Mouse (Mus musculus): ENCODE measurements around the gene Nacc1. TPM values are rescaled to one million over a fixed set of nuclear protein-coding genes. Genes with fewer than 3 reads are reported as not detected.
"Not testable (repeated sequence)": the region's sequence is repeated elsewhere in the genome, so short reads cannot be mapped to it uniquely, and the experiment has no call there.

The Nacc1 gene
- polyA plus RNA-seq, 1 experiment from 2014 or later = 16.9 TPM

DNA sequence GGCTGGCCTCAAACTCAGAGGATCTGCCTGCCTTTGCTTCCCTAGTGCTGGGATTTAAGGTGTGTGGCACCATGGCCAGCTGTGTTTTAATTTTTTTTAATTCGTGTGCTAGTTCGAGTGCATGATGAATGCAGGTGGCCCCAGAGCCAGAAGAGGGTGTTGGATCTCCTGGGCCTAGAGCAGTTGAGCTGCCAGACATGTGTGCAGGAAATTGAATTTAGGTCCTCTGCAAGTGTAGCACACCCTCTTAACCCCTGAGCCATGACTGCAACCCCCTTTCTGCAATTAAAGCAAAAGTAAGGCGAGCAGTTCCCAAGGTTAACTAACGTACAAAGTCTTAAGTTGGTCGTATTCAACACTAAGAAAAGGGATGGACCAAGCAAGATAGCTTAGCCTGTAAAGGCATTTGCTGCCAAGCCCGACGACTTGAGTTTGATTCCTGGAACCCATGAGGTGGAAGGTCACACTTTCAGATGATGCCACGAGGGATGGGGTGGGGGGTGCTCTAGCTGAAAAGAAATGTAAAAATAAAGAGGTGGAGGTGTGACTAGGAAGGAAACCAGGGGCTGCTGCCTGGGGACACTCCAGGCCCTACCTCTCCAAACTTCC, 49.6 kb downstream of the Nacc1 start:
- H3K27me3 ChIP-seq = no peaks in the 10 kb centered on the region
- peak overlapping the region; percentile 57 for H3K4me3 ChIP-seq (replicated peaks)
- no peaks in the 10 kb centered on the region for H3K9me3 ChIP-seq
- 17% methylated on average over 8 of the region's 8 CpGs for WGBS
- peaks cover 58% of the 10 kb centered on the region for H3K4me1 ChIP-seq (replicated peaks)
- peak overlapping the region; percentile 99 for H3K27ac ChIP-seq
- peak overlapping the region; percentile 72 for H3K4me2 ChIP-seq
- no peaks in the 10 kb centered on the region for H3K36me3 ChIP-seq
- no peak for ATAC-seq (ENCODE audit: insufficient number of reproducible peaks, insufficient read depth, low FRiP score, low TSS enrichment, low read depth)
- peak overlapping the region; percentile 83 for H3K9ac ChIP-seq (replicated peaks)

DNA sequence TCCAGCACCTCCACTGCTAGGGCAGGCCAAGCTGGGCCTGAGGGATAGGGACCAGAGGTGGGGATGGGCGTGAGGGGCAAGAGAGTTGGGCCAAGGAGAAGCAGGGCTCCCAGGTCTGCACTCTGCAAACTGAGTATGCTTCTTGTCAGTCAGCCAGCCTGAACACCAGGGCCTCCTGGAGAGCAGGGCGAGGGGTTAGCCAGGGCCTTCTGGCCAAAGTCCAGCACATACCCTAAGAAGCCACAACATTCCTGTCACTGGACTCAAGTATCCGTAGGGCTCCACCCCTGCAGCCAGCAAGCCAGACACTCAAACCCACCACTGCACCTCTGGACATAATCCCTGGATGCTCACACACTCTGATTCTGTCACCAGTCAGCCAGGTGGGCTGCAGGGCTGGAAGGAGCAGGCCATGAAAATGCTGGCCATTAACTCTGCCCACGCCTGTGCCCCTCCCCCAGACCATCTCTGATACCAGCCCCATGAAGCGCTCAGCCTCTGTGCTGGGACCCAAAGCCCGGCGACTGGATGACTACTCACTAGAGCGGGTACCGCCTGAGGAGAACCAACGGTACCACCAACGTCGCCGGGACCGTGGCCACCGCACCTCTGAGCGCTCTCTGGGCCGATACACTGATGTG, 51.5 kb downstream of the Nacc1 start:
- no peaks in the 10 kb centered on the region for H3K36me3 ChIP-seq
- no peak for ATAC-seq (ENCODE audit: insufficient number of reproducible peaks, insufficient read depth, low FRiP score, low TSS enrichment, low read depth)
- 84% methylated on average over 17 of the region's 17 CpGs for WGBS
- H3K27me3 ChIP-seq = no peaks in the 10 kb centered on the region
- peaks cover 58% of the 10 kb centered on the region for H3K4me1 ChIP-seq (replicated peaks)
- H3K4me3 ChIP-seq (replicated peaks) = no peak overlapping the region
- peak overlapping the region; percentile 41; the same call in 1 of the 2 replicates for H3K27ac ChIP-seq
- H3K4me2 ChIP-seq = no peak overlapping the region
- H3K9me3 ChIP-seq = no peaks in the 10 kb centered on the region
- peak overlapping the region; percentile 12 for H3K9ac ChIP-seq (replicated peaks)

DNA sequence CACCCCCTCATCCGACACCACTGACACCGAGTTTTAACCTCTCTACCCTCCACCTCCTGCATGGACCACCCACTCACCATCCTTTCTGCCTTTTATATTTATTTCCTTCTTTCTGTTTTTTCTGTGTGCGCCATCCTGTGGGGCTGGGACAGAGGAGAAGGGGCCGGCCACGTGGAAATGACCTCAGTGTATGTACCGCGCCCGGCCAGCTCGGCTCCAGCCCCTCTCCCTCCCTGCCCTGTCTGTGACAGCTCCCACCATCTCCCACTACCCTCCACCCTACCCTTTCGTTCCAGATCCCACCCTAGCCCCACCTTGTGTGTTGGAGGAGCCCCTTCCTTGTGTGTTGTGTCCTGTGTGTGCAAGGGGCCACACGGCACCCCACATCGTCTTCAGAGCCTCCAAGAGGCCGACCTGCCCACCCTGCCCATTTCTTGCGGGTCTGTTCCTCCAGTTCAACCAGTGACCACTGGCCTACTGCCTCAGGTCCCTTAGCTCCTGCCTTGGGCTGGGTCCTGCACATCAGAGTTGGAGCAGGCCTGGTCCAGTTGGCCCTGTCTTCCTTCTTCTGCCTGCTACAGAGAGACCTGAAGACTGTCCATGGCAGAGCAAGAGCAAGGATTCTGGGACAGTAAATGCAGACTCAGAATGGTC, 52.1 kb downstream of the Nacc1 start:
- Histone ChIP-seq H3K4me2 (no peak overlapping the region), H3K4me1 (replicated peaks) (peaks cover 55% of the 10 kb centered on the region), H3K9ac (replicated peaks) (peak overlapping the region; percentile 51; the same call in 1 of the 2 replicates), H3K4me3 (replicated peaks) (no peak overlapping the region), H3K9me3 (no peaks in the 10 kb centered on the region), H3K36me3 (no peaks in the 10 kb centered on the region), H3K27me3 (no peaks in the 10 kb centered on the region), H3K27ac (peak overlapping the region; percentile 41; the same call in 1 of the 2 replicates)
- 70% methylated on average over 14 of the region's 14 CpGs for WGBS
- ATAC-seq (ENCODE audit: insufficient number of reproducible peaks, insufficient read depth, low FRiP score, low TSS enrichment, low read depth) = no peak

DNA sequence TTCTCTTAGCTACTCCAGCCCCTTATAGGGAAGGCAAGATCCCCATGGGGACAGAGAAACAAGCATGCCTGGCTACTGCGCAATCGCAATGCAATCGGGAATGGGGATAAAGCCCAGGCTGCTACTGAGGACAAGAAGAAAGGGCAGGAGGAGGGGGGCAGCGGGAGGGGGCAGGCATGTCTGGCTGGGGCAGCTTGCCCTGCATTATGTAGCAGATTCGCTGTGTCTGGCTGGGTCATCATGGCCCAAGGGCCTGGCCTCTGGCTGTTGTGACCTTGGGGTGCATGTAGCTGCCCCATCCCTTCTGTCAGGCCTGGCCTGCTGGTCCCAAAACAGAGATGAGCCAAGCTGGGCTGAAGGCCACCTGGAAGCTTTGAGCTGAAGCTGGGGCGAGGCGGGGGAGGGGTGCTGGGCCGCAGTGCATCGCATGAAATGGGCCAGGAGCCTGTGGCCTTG, 52.8 kb downstream of the Nacc1 start:
- Histone ChIP-seq H3K9ac (replicated peaks) (peak overlapping the region; percentile 51; the same call in 1 of the 2 replicates), H3K4me1 (replicated peaks) (peaks cover 50% of the 10 kb centered on the region), H3K9me3 (no peaks in the 10 kb centered on the region), H3K4me3 (replicated peaks) (no peak overlapping the region), H3K27ac (peak overlapping the region; percentile 69), H3K4me2 (no peak overlapping the region), H3K27me3 (no peaks in the 10 kb centered on the region), H3K36me3 (no peaks in the 10 kb centered on the region)
- WGBS = 36% methylated on average over 9 of the region's 9 CpGs
- ATAC-seq (ENCODE audit: insufficient number of reproducible peaks, insufficient read depth, low FRiP score, low TSS enrichment, low read depth) = no peak

DNA sequence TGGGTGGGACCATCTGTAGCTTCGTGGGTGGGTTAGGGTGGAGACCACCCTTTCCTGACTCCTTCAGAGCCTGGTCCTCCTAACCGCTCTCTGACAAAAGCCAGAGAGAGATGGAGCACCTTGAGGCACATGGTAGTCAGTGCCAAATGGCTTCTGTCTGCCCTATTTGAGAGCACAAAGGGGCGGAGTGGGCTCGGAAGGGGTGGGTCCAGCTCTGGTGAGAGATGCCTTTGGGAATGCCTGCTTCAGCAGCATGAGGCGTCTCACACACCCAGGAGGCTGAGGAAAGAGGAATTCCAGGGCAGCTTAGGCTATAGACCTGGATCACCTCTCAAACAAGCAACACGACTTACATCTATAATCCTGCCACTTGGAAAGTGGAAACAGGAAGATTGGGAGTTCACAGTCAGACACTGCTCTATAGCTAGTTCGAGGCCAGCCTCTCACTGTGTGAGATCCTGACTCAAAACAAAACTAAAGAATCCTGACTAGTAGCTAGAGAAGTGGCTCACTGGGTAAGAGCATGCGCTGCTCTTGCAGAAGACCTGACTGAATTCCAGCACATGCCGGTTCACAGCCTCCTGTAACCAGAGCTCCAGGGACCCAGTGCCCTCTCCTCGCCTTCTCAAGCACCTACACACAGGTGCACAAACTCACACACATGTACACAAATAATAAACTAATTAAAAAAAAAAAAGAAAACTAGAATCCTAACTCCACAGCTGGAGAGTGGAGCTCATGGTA, 53.6 kb downstream of the Nacc1 start:
- Histone ChIP-seq H3K9me3 (no peaks in the 10 kb centered on the region), H3K4me3 (replicated peaks) (no peak overlapping the region), H3K4me2 (no peak overlapping the region), H3K9ac (replicated peaks) (no peak overlapping the region), H3K4me1 (replicated peaks) (peaks cover 50% of the 10 kb centered on the region), H3K27ac (no peak overlapping the region), H3K36me3 (no peaks in the 10 kb centered on the region), H3K27me3 (no peaks in the 10 kb centered on the region)
- ATAC-seq (ENCODE audit: insufficient number of reproducible peaks, insufficient read depth, low FRiP score, low TSS enrichment, low read depth) = no peak
- 40% methylated on average over 10 of the region's 10 CpGs for whole genome bisulfite sequencing

DNA sequence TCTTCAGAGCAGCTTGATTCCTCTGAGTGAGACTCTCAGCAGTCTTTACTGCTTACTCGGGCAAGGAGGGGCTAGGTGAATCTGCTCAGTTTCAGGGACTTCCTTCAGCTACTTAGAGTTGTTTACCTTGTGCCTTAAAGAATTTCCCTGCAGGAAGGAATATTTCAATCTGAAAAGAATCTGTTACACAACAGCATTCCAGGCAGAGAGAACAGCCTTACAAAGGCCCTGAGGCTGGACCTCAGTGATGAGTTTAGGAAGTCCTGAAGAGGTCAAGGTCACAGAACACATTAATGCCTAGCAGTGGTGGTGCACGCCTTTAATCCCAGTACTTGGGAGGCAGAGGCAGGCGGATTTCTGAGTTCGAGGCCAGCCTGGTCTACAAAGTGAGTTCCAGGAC, 55.8 kb downstream of the Nacc1 start:
- Histone ChIP-seq H3K27me3 (no peaks in the 10 kb centered on the region), H3K36me3 (no peaks in the 10 kb centered on the region), H3K9ac (replicated peaks) (no peak overlapping the region), H3K27ac (no peak overlapping the region), H3K4me1 (replicated peaks) (peaks cover 33% of the 10 kb centered on the region), H3K9me3 (no peaks in the 10 kb centered on the region), H3K4me2 (no peak overlapping the region), H3K4me3 (replicated peaks) (no peak overlapping the region)
- no peak for ATAC-seq (ENCODE audit: insufficient number of reproducible peaks, insufficient read depth, low FRiP score, low TSS enrichment, low read depth)
- WGBS = 91% methylated on average over 4 of the region's 4 CpGs

DNA sequence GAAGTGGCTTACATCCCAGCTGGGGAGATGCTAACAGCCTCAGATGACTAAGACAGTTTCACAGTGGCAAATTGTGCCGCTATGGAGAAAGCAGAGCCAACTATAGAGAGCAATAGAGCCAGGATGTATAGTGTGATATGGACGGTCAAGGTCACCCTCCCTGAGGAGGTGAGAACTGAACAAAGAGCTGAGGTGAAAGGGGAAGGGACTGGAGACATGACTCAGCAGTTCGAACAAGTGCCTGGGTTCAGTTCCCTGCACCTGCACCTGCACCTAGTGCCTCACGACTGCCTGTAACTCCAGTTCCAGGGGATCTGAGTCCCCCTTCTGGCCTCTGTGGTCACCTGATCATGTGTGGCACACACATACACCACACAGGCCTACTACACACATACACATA, 57.5 kb downstream of the Nacc1 start:
- 72% methylated on average over 4 of the region's 4 CpGs for WGBS
- Histone ChIP-seq H3K9me3 (no peaks in the 10 kb centered on the region), H3K4me2 (no peak overlapping the region), H3K27me3 (no peaks in the 10 kb centered on the region), H3K9ac (replicated peaks) (no peak overlapping the region), H3K4me3 (replicated peaks) (no peak overlapping the region), H3K4me1 (replicated peaks) (peaks cover 17% of the 10 kb centered on the region), H3K27ac (no peak overlapping the region), H3K36me3 (no peaks in the 10 kb centered on the region)
- ATAC-seq (ENCODE audit: insufficient number of reproducible peaks, insufficient read depth, low FRiP score, low TSS enrichment, low read depth) = no peak

DNA sequence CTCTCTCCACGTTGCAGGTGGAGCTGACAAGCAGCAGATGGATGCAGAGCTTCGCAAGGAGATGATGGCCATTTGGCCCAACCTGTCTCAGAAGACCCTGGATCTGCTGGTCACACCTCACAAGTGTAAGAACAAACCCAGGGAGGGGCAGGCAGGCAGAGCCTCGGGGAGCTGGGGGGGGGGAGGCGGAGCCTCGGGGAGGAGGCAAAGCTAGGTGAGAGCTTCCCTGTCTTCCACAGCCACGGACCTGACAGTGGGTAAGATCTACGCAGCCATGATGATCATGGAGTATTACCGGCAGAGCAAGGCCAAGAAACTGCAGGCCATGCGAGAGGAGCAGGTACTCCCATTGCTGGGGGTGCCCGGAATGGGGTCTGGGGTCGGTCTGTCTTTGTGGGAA, 58.1 kb downstream of the Nacc1 start:
- Histone ChIP-seq H3K4me2 (no peak overlapping the region), H3K9ac (replicated peaks) (no peak overlapping the region), H3K4me3 (replicated peaks) (no peak overlapping the region), H3K27ac (no peak overlapping the region), H3K27me3 (no peaks in the 10 kb centered on the region), H3K4me1 (replicated peaks) (peaks cover 11% of the 10 kb centered on the region), H3K36me3 (no peaks in the 10 kb centered on the region), H3K9me3 (no peaks in the 10 kb centered on the region)
- ATAC-seq (ENCODE audit: insufficient number of reproducible peaks, insufficient read depth, low FRiP score, low TSS enrichment, low read depth) = no peak
- WGBS = 63% methylated on average over 11 of the region's 11 CpGs

DNA sequence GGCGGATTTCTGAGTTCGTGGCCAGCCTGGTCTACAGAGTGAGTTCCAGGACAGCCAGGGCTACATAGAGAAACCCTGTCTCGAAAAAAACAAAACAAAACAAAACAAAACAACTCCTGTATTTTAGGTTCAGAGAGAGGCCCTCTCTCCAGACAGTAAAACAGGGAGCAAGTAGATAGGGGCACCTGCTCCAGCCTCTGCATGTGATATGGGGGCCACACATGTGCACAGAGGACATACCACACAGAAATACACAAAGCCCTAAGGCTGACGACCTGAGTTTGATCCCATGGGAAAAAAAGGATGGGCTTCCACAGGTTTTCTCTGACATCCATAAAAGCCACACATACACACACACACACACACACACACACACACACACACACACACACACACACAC, 64.2 kb downstream of the Nacc1 start:
- ATAC-seq (ENCODE audit: insufficient number of reproducible peaks, insufficient read depth, low FRiP score, low TSS enrichment, low read depth); H3K9me3 ChIP-seq; H3K27me3 ChIP-seq; H3K4me3 ChIP-seq (replicated peaks); H3K4me2 ChIP-seq; H3K4me1 ChIP-seq (replicated peaks); H3K36me3 ChIP-seq; H3K9ac ChIP-seq (replicated peaks); H3K27ac ChIP-seq: not testable (repeated sequence)
- WGBS = 77% methylated on average over 4 of the region's 4 CpGs

DNA sequence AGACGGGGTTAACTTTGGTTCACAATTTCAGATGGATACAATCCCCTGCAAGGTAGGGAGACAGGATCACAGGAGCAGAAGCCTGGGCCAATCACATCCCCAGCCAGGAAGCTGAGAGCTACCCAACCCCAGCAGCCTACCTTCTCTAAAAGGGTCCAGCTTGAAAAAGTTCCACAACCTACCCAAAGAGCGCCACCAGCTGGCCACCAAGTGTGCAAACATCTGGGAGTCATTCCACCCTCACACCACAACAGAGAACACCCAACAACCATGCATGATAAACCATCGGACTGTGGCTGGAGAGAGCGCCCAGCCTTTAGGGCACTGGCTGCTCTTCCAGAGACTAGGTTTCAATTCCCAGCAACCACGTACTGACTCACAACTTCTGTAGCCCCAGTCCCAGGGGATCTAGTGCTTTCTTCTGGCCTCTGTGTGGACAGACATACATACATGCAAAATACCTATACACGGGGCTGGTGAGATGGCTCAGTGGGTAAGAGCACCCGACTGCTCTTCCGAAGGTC, 66.5 kb downstream of the Nacc1 start:
- no peak overlapping the region for H3K9ac ChIP-seq (replicated peaks)
- peaks cover 32% of the 10 kb centered on the region for H3K27me3 ChIP-seq
- ATAC-seq (ENCODE audit: insufficient number of reproducible peaks, insufficient read depth, low FRiP score, low TSS enrichment, low read depth) = no peak
- WGBS = 76% methylated on average over 8 of the region's 8 CpGs
- no peak overlapping the region for H3K4me2 ChIP-seq
- no peaks in the 10 kb centered on the region for H3K36me3 ChIP-seq
- no peak overlapping the region for H3K4me3 ChIP-seq (replicated peaks)
- no peaks in the 10 kb centered on the region for H3K9me3 ChIP-seq
- H3K4me1 ChIP-seq (replicated peaks) = peaks cover 11% of the 10 kb centered on the region
- H3K27ac ChIP-seq = no peak overlapping the region

Measured in limb, embryonic 12.5 days (tissue).